Mouse (Mus musculus) hematopoietic stem cell, adult 5-6 weeks (primary cell): ENCODE results near the gene Depdc5. TPM values are rescaled to one million over a fixed set of nuclear protein-coding genes. Genes with fewer than 3 reads are reported as not detected.
"Not testable (repeated sequence)": the region's sequence is repeated elsewhere in the genome, so short reads cannot be mapped to it uniquely, and the experiment has no call there.

ENCODE experiments used
- ATAC-seq, 2 experiments: fragments of 125-278 bp in 1 of 2; replicated peaks in 1 of 2; 2 replicates each; pipeline ENCODE4 v1.8.0; 2016 to 2017; ENCODE audit warnings: inconsistent platforms in 2 of 2, mild to moderate bottlenecking in 2 of 2, moderate number of reproducible peaks in 2 of 2, low read depth in 1 of 2, moderate TSS enrichment in 1 of 2; ENCODE audit not compliant: low FRiP score in 2 of 2, poor library complexity in 2 of 2, severe bottlenecking in 2 of 2, insufficient read depth in 1 of 2, low TSS enrichment in 1 of 2
- total RNA-seq: library from RNA; stranded (forward); fragments of 172-1452, 232-1000 nt; gene quantifications from 2 replicates; pipeline ENCODE4 v1.2.3, GENCODE M21; 2017

Gene Depdc5
- total RNA-seq, 1 experiment from 2014 or later = 22.6 TPM

GRCm38 (mm10) chr5:33034916-33035315 is 171.4 kb downstream of the Depdc5 start:
- ATAC-seq = no peak

GRCm38 (mm10) chr5:33038656-33039509 is 175.4 kb downstream of the Depdc5 start:
- no peak for ATAC-seq

GRCm38 (mm10) chr5:33039510-33039911 is 176.0 kb downstream of the Depdc5 start:
- peak; percentile 71 to 82 for ATAC-seq

GRCm38 (mm10) chr5:33040735-33041134 is 177.2 kb downstream of the Depdc5 start:
- ATAC-seq = not testable (repeated sequence)

- ATAC-seq = no peak
These were observed 179.9 kb downstream of the Depdc5 start for GRCm38 (mm10) chr5:33043397-33043796.

Other genes with a start within 250 kb of the Depdc5 start
- gene Pisd, start 78.1 kb upstream of the Depdc5 start, total RNA-seq = 19.7 and 35.3 TPM in 2 replicates
- 10.1 TPM in 1 of 2 replicates, not detected in the other for gene Gm20671, start 36.6 kb upstream of the Depdc5 start, total RNA-seq
- gene Prr14l, start 9.4 kb upstream of the Depdc5 start, total RNA-seq = 36.0 and 42.8 TPM in 2 replicates
- gene Ywhah, start 155.1 kb downstream of the Depdc5 start, total RNA-seq = 127 and 167 TPM in 2 replicates
- not detected in 2 replicates for gene Slc5a1, start 240.5 kb downstream of the Depdc5 start, total RNA-seq